Mouse (Mus musculus) small intestine, adult 2 months (tissue): ENCODE data around the gene Akap17b. TPM values are rescaled to one million over a fixed set of nuclear protein-coding genes. Genes with fewer than 3 reads are reported as not detected.
A peak's percentile ranks its signal among the peaks of the same experiment; 100 is the strongest.

Experiments used
- H3K27ac ChIP-seq: fragments of 200-500 bp; 2 replicates; pipeline ENCODE4 v1.5.1; 2012; ENCODE audit warnings: low read depth, low read length, control low read depth, inconsistent platforms; ENCODE audit not compliant: insufficient read depth
- H3K27me3 ChIP-seq: fragments of 200-500 bp; 2 replicates; pipeline ENCODE4 v1.6.1; 2012; ENCODE audit warnings: mild to moderate bottlenecking, moderate library complexity, low read length, inconsistent platforms; ENCODE audit not compliant: control insufficient read depth, insufficient read depth
- H3K36me3 ChIP-seq: fragments of 200-500 bp; 2 replicates; pipeline ENCODE4 v1.6.1; 2012; ENCODE audit warnings: mild to moderate bottlenecking, low read length, control low read depth, inconsistent platforms; ENCODE audit not compliant: control insufficient read depth, insufficient read depth
- H3K4me1 ChIP-seq: fragments of 200-500 bp; 2 replicates; pipeline ENCODE4 v1.6.1; 2012; ENCODE audit warnings: low read length, inconsistent platforms, mixed read lengths; ENCODE audit not compliant: control insufficient read depth, insufficient read depth, insufficient read length
- H3K4me3 ChIP-seq: fragments of 200-500 bp; 2 replicates; pipeline ENCODE4 v1.5.1; 2012; ENCODE audit warnings: low read depth, mild to moderate bottlenecking, control low read depth, inconsistent platforms, low read length, moderate library complexity
- CTCF ChIP-seq: fragments of 200-500 bp; IDR thresholded peaks from 2 replicates; pipeline ENCODE4 v1.5.1; 2012; ENCODE audit warnings: low read depth, mild to moderate bottlenecking, control low read depth, inconsistent platforms, low read length, moderate library complexity, mixed read lengths; ENCODE audit not compliant: insufficient replicate concordance, insufficient read length; ENCODE audit errors: extremely low read depth
- POLR2A ChIP-seq: fragments of 200-500 bp; IDR thresholded peaks from 2 replicates; pipeline ENCODE4 v1.6.1; 2012; ENCODE audit warnings: low read depth, mild to moderate bottlenecking, control low read depth, inconsistent platforms, low read length, moderate library complexity
- WGBS: fragments of 180-500 bp; shearing (Covaris S2); methylation state at CpG from one replicate; pipeline ENCODE4 v1.1.7; 2018; 5-methylcytosine and 5-hydroxymethylcytosine counted together
- polyA plus RNA-seq: library from polyadenylated mRNA; depleted of rRNA; stranded (reverse); fragments of >200 nt; gene quantifications from 2 replicates; pipeline ENCODE4 v1.2.3, GENCODE M21; 2012; rRNA removed

Gene Akap17b
- 0.15 and 0.20 TPM in 2 replicates for polyA plus RNA-seq

DNA sequence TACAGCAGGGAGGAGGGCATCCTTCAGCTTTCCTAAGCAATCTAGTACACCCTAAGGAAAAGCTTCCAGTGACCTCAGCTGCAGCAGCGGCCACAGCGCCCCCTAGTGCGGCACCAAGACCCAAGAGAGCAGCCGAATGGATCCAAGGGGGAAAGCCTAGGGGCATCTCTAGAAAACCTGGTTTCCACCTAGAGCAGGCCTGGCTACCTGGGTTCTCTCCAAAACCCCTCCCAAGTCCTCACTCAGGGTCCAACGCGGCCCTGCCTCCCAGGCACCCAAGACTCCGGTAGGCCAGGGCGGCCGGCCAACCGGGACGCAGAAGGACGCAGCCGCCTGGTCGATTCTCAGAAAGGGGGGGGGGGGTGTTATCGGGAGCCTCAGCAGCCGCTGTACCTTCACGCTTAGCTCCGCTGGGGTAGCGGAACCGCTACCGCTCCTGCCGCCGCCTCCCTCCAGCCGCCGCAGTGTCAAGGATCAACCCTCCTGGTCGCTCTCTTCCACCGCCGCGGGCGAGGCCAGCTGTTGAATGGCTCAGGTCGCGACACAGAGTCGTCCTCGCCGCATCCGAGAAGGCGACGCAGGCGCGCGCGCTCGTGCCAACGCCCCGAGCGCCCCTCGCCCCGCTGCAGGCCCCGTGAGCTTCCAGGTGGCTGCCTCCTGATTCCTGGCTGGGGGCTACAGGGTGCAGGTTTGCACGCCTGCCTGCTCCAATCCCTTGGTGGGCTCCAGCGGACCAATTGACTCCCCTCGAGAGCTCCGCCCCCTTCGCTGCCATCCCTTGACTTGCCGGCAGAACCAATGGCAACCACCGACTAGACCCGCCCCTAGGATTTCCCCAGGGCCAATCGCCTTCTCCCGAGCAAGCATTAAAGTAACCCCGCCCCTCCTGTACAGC, at the start of gene Akap17b:
Gene Akap17b (minus strand): TSS at position 739 of the 895 bp plus-strand sequence.
- no peaks in the 10 kb centered on the region for H3K4me1 ChIP-seq
- H3K36me3 ChIP-seq = no peaks in the 10 kb centered on the region
- WGBS = 13% methylated on average over 59 of the region's 60 CpGs
- TF ChIP-seq POLR2A = no peak
- TF ChIP-seq CTCF = peak; percentile 65; the same call in 1 of the 2 replicates
- H3K27ac ChIP-seq = peak within 1 kb of the TSS; percentile 19; the same call in 1 of the 2 replicates
- H3K27me3 ChIP-seq = no peaks in the 10 kb centered on the region
- H3K4me3 ChIP-seq = peak within 1 kb of the TSS; percentile 86

DNA sequence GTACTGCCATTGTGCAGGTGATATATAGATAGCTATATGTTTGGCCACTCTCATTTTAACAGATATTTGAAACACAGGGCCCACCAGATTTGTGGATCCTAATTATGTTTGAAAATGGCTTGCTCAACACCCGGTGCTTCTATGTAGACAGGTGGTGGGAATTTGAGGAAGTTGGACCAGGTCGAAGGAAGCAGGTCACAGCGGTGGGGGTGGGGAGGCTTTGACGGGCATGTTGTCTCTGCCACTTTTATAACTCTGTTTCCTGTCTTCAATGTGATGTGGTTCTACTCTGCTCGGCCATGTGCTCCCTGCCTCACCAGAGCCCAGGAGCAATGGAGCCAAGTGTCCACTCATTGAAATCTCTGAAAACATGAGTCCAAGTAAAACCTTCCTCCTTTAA, 46.2 kb upstream of the Akap17b start:
- H3K27me3 ChIP-seq = no peaks in the 10 kb centered on the region
- TF ChIP-seq CTCF = no peak
- TF ChIP-seq POLR2A = no peak
- no peaks in the 10 kb centered on the region for H3K4me1 ChIP-seq
- H3K4me3 ChIP-seq = no peak overlapping the region
- 65% methylated on average over 5 of the region's 5 CpGs for WGBS
- no peak overlapping the region for H3K27ac ChIP-seq
- no peaks in the 10 kb centered on the region for H3K36me3 ChIP-seq

DNA sequence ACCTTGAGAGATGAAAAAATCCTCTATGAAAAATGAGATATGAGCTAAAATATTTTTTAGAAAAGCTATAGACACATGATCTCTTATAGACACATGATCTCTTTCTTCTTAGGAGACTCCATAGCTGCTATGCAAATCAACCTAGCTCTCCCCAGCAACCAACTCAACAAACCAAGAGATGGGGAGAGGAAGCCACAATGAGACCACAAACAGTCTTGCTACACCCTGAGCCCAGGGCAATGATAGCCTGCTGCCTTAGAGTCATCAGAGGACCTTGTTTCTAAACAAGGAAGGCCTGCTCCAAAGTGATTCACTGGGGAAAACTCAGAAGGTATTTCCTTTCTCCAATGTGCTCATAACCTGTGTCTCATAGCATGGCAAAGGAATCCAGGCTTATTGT, 44.5 kb upstream of the Akap17b start:
- Histone ChIP-seq H3K27me3 (no peaks in the 10 kb centered on the region), H3K27ac (no peak overlapping the region), H3K4me3 (no peak overlapping the region), H3K36me3 (no peaks in the 10 kb centered on the region), H3K4me1 (no peaks in the 10 kb centered on the region)
- TF ChIP-seq POLR2A (no peak), CTCF (no peak)

DNA sequence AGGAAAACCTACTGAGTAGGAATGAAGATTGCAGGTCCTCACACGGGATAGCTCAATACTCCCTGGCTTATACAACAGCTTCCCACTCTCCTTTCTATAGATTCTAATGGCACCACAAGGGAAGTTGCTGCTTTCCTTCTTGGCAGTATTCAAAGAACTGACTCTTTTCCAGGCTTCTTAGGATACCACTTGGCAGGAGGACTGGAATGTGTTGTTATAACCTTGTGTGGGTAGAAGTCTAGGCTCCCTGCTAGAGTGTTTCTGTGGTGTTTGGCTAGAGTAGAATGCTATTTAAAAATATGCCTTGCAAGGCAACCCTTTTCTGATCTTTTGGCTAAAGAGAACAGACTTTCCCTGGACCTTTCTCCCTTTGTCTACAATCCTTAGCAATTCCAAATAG, 31.6 kb upstream of the Akap17b start:
- H3K4me3 ChIP-seq = no peak overlapping the region
- no peaks in the 10 kb centered on the region for H3K36me3 ChIP-seq
- WGBS = 66% methylated on average over 1 of the region's 1 CpGs
- no peak overlapping the region for H3K27ac ChIP-seq
- TF ChIP-seq POLR2A (no peak), CTCF (no peak)
- no peaks in the 10 kb centered on the region for H3K4me1 ChIP-seq
- no peaks in the 10 kb centered on the region for H3K27me3 ChIP-seq

DNA sequence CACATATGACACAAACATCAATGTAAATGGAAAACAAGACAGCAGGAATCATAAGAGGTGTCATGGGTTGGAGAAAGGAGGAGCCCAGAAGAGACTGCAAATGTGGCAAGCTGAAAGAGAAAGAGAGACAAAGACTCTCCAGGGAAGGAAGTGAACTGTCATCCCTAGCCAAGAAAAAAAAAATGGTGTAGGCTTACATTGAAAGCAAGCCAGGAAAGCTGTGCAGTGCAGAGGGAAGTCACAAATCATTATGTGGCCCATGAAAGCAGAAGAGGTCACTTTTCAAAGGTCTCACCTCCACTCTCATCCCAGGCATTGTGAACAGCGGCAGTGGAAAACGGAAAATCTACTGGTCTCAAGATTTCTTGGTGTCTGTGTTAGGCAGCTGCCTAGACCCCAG, 27.5 kb upstream of the Akap17b start:
- WGBS = 65% methylated on average over 2 of the region's 2 CpGs
- no peaks in the 10 kb centered on the region for H3K27me3 ChIP-seq
- no peak for TF ChIP-seq CTCF
- no peak for TF ChIP-seq POLR2A
- no peak overlapping the region for H3K4me3 ChIP-seq
- H3K27ac ChIP-seq = no peak overlapping the region
- no peaks in the 10 kb centered on the region for H3K36me3 ChIP-seq
- no peaks in the 10 kb centered on the region for H3K4me1 ChIP-seq

DNA sequence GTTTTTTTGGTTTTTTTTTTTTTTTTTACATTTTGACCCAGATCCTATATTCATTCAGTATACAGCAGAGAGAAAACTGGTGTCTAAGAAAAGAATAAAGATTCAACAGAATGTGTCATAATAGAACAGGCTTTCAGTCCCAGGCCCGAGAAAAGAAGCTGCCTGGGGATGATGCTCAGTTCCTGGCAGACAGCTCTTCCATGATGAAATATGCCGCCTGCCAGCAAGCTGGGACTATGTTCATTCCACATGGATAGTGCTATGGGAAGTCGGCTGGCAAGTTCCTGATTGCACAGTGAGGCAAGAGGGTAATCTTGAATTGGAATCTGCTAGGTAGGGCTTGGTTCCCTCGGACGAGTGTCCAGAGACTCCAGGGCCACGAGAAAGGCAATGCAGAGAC, 5.1 kb downstream of the Akap17b start:
- H3K27me3 ChIP-seq = no peaks in the 10 kb centered on the region
- 70% methylated on average over 6 of the region's 6 CpGs for WGBS
- TF ChIP-seq CTCF = no peak
- TF ChIP-seq POLR2A = no peak
- H3K4me1 ChIP-seq = no peaks in the 10 kb centered on the region
- H3K36me3 ChIP-seq = no peaks in the 10 kb centered on the region
- no peak overlapping the region for H3K27ac ChIP-seq
- no peak overlapping the region for H3K4me3 ChIP-seq

DNA sequence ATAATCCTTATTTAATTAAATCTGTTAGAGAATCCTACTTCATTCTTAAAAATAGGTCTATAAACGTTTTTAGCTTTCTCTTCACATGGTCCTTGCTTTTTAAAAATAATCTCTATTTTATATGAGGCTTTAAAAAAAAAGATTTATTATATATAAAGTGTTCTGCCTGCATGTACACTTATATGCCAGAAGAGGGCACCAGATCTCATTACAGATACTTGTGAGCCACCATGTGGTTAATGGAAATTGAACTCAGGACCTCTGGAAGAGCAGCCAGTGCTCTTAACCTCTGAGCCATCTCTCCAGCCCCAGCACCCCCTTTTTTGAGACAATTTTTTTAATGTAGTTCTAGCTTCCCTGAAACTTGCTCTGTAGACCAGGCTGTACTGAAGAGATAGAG, 14.4 kb downstream of the Akap17b start:
- Histone ChIP-seq H3K27ac (no peak overlapping the region), H3K4me1 (no peaks in the 10 kb centered on the region), H3K36me3 (no peaks in the 10 kb centered on the region), H3K4me3 (no peak overlapping the region), H3K27me3 (no peaks in the 10 kb centered on the region)
- 2% methylated on average over 1 of the region's 1 CpGs for WGBS
- peak; percentile 22; the same call in 1 of the 2 replicates for TF ChIP-seq CTCF
- TF ChIP-seq POLR2A = no peak
